In genomic region chr9:70086091-70086490, GRCm38 (mm10) we compare ENCODE assay signal across 34 mouse cellular contexts. TPM values are rescaled to one million over a fixed set of nuclear protein-coding genes. Genes with fewer than 3 reads are reported as not detected.
A peak's percentile ranks its signal among the peaks of the same experiment; 100 is the strongest.
DNase-seq lines count a peak whose midpoint lies in the region; ATAC-seq lines count a peak whose summit lies in the region.
"Had no signal": no experiment of that assay in that cellular context is flagged by ENCODE, and none has a peak within 500 bp of the region (broad histone marks: within the 10 kb centered on the region; RNA-seq: fewer than 3 reads in every experiment).

No protein-coding gene starts in this region.

- no peak overlapping the region for H3K4me3 ChIP-seq in kidney, embryonic 15.5 days (replicated peaks)
- H3K4me3 ChIP-seq: embryonic facial prominence, embryonic 13.5 days; erythroblast, embryonic 14.5 days; forebrain, embryonic 12.5 days; heart, embryonic 15.5 days; hindbrain, embryonic 15.5 days; limb, embryonic 12.5 days; midbrain, embryonic 13.5 days; neural tube, embryonic 13.5 days had no signal

- DNase-seq in heart, adult 11 months = peak; percentile 88
- DNase-seq in heart, adult 18-20 months = no peak
- no peak for DNase-seq in kidney, postnatal 36 days
- peak; percentile 6 for DNase-seq in retina, embryonic 14.5 days (ENCODE audit: low spot score)
- DNase-seq in retina, postnatal 1 day = no peak
- no peak for DNase-seq in urinary bladder, postnatal 14 days (ENCODE audit: low spot score)
- DNase-seq: adrenal gland, postnatal 36 days; cerebellum, adult 11 months; cerebellum, adult 9-11 months; gastrocnemius, postnatal 36 days; heart, postnatal 36 days; kidney, postnatal 14 days; layer of hippocampus, postnatal 36 days; liver, postnatal 0 days; lung, postnatal 10 days; right cerebral cortex, adult 18-20 months; thymus, adult 2 months had no signal

- H3K4me1 ChIP-seq in kidney, embryonic 15.5 days = peaks cover 12% of the 10 kb centered on the region
- H3K4me1 ChIP-seq: forebrain, embryonic 12.5 days had no signal

- peak; percentile 56; the same call in 1 of the 2 replicates for ATAC-seq in kidney, embryonic 15.5 days (replicated peaks; ENCODE audit: low FRiP score)
- ATAC-seq in megakaryocyte-erythroid progenitor cell, adult 5-6 weeks (replicated peaks; ENCODE audit: low FRiP score, low TSS enrichment, poor library complexity, severe bottlenecking) = no peak
- ATAC-seq: liver, postnatal 0 days; midbrain, embryonic 13.5 days had no signal

- H3K27me3 ChIP-seq in kidney, embryonic 15.5 days = no peaks in the 10 kb centered on the region
- H3K27me3 ChIP-seq: embryonic facial prominence, embryonic 13.5 days; forebrain, embryonic 12.5 days; heart, embryonic 15.5 days; hindbrain, embryonic 15.5 days; limb, embryonic 12.5 days; midbrain, embryonic 13.5 days; neural tube, embryonic 13.5 days had no signal

- H3K27ac ChIP-seq in kidney, embryonic 15.5 days = no peak overlapping the region
- H3K27ac ChIP-seq: embryonic facial prominence, embryonic 13.5 days; forebrain, embryonic 12.5 days; heart, embryonic 15.5 days; hindbrain, embryonic 15.5 days; limb, embryonic 12.5 days; midbrain, embryonic 13.5 days; neural tube, embryonic 13.5 days; stomach, postnatal 0 days had no signal

- no peaks in the 10 kb centered on the region for H3K36me3 ChIP-seq in kidney, embryonic 15.5 days
- H3K36me3 ChIP-seq: embryonic facial prominence, embryonic 13.5 days; forebrain, embryonic 12.5 days; heart, embryonic 15.5 days; hindbrain, embryonic 15.5 days; limb, embryonic 12.5 days; midbrain, embryonic 13.5 days; neural tube, embryonic 13.5 days had no signal

- H3K4me2 ChIP-seq in kidney, embryonic 15.5 days = no peak overlapping the region
- H3K4me2 ChIP-seq: embryonic facial prominence, embryonic 13.5 days; forebrain, embryonic 12.5 days; heart, embryonic 15.5 days; hindbrain, embryonic 15.5 days; limb, embryonic 12.5 days; liver, embryonic 11.5 days; midbrain, embryonic 13.5 days; neural tube, embryonic 13.5 days had no signal

- H3K9ac ChIP-seq in kidney, embryonic 15.5 days = no peak overlapping the region
- H3K9ac ChIP-seq: embryonic facial prominence, embryonic 13.5 days; forebrain, embryonic 12.5 days; heart, embryonic 15.5 days; hindbrain, embryonic 15.5 days; limb, embryonic 12.5 days; liver, postnatal 0 days; midbrain, embryonic 13.5 days; neural tube, embryonic 13.5 days had no signal

- H3K9me3 ChIP-seq in kidney, embryonic 15.5 days (replicated peaks) = no peaks in the 10 kb centered on the region
- H3K9me3 ChIP-seq: embryonic facial prominence, embryonic 13.5 days; forebrain, embryonic 12.5 days; heart, embryonic 15.5 days; hindbrain, embryonic 15.5 days; limb, embryonic 12.5 days; midbrain, embryonic 13.5 days; neural tube, embryonic 13.5 days had no signal

- WGBS in kidney, embryonic 15.5 days = 12% methylated on average over 6 of the region's 6 CpGs

RNA-seq across cellular contexts. Expression of gene Gcnt3, which starts 48.2 kb away (rescaled TPM):
- total RNA-seq in heart, adult 18-20 months (2021) = not detected
- 1.3 and 2.3 TPM in 2 replicates for polyA plus RNA-seq in kidney, embryonic 15.5 days (2015; fragmentation: Nextera tagmentation; extraction: Ambion mirVana)
- not detected in 2 replicates for total RNA-seq in megakaryocyte-erythroid progenitor cell, adult 5-6 weeks (2014; fragmentation: Nextera tagmentation)
- total RNA-seq in megakaryocyte-erythroid progenitor cell, adult 5-6 weeks (2017) = not detected in 2 replicates
- total RNA-seq: adrenal gland, adult 18-20 months; adrenal gland, postnatal 36 days; common myeloid progenitor, adult 5-6 weeks; gastrocnemius, postnatal 36 days; heart, postnatal 36 days; layer of hippocampus, adult 8-10 months; layer of hippocampus, postnatal 36 days; left cerebral cortex, postnatal 14 days; megakaryocyte progenitor cell, adult 5-6 weeks had no signal
- polyA plus RNA-seq: erythroblast, embryonic 14.5 days; forebrain, embryonic 12.5 days; heart, embryonic 15.5 days; hindbrain, embryonic 15.5 days; limb, embryonic 12.5 days; liver, embryonic 11.5 days; liver, postnatal 0 days; midbrain, embryonic 13.5 days; neural tube, embryonic 13.5 days; thymus, adult 2 months had no signal

RNA-seq across cellular contexts. Expression of gene Fam81a, which starts 56.3 kb away (rescaled TPM):
- total RNA-seq in heart, adult 18-20 months (2021) = 10 to 100 TPM; 32.8 to 34.6 TPM
- 12.2 and 12.7 TPM in 2 replicates for polyA plus RNA-seq in kidney, embryonic 15.5 days (2015; fragmentation: Nextera tagmentation; extraction: Ambion mirVana)
- not detected in 2 replicates for total RNA-seq in megakaryocyte-erythroid progenitor cell, adult 5-6 weeks (2014; fragmentation: Nextera tagmentation)
- total RNA-seq in megakaryocyte-erythroid progenitor cell, adult 5-6 weeks (2017) = not detected in 2 replicates
- total RNA-seq: common myeloid progenitor, adult 5-6 weeks; megakaryocyte progenitor cell, adult 5-6 weeks had no signal
- polyA plus RNA-seq: erythroblast, embryonic 14.5 days had no signal

Comparison
In these comparisons a context has a peak if more than half of its experiments do, and no peak if none do; other contexts are left out.
1. DNase-seq: peak in heart, adult 11 months (single experiment) and retina, embryonic 14.5 days (single experiment); none in heart, adult 18-20 months (0 of 2), kidney, postnatal 36 days (0 of 2), retina, postnatal 1 day (single experiment) and urinary bladder, postnatal 14 days (single experiment).
2. RNA of gene Fam81a, which starts 56.3 kb away (total RNA-seq): 32.8 to 34.6 TPM in heart, adult 18-20 months; not detected in megakaryocyte-erythroid progenitor cell, adult 5-6 weeks; every median in the first group is over 10 times any median in the second.